ENCODE assay signal across 9 mouse cellular contexts in genomic region chr10:81427327-81427726, GRCm38 (mm10). TPM values are rescaled to one million over a fixed set of nuclear protein-coding genes. Genes with fewer than 3 reads are reported as not detected.
DNase-seq lines count a peak whose midpoint lies in the region; ATAC-seq and TF ChIP-seq lines count a peak whose summit lies in the region.
"Had no signal": no experiment of that assay in that cellular context is flagged by ENCODE, and none has a peak within 500 bp of the region (broad histone marks: within the 10 kb centered on the region; RNA-seq: fewer than 3 reads in every experiment).

No protein-coding gene starts in this region.

- H3K4me3 ChIP-seq in megakaryocyte, embryonic 14.5 days (replicated peaks), result peak overlapping the region; percentile 93
- peak overlapping the region; percentile 41 for H3K4me3 ChIP-seq in hindbrain, embryonic 16.5 days (ENCODE audit: low read length)
- H3K4me3 ChIP-seq in myocyte, result peak overlapping the region; percentile 91

- no peaks in the 10 kb centered on the region for H3K36me3 ChIP-seq in megakaryocyte, embryonic 14.5 days (replicated peaks; ENCODE audit: low read length)
- no peaks in the 10 kb centered on the region for H3K36me3 ChIP-seq in hindbrain, embryonic 16.5 days (ENCODE audit: control insufficient read depth, insufficient read depth, low read length)
- no peaks in the 10 kb centered on the region for H3K36me3 ChIP-seq in myocyte (ENCODE audit: control insufficient read depth, insufficient read depth)

- no peak for ATAC-seq in megakaryocyte, adult 5-6 weeks (ENCODE audit: poor library complexity, severe bottlenecking)
- ATAC-seq in hindbrain, embryonic 16.5 days, result no peak
- no peak for ATAC-seq in frontal cortex, adult (ENCODE audit: low TSS enrichment)

- no peaks in the 10 kb centered on the region for H3K9me3 ChIP-seq in megakaryocyte, embryonic 14.5 days
- H3K9me3 ChIP-seq in hindbrain, embryonic 16.5 days (ENCODE audit: control insufficient read depth, low read length), result no peaks in the 10 kb centered on the region; the same call in 1 of the 2 replicates

- peak overlapping the region; percentile 57 for H3K4me2 ChIP-seq in hindbrain, embryonic 16.5 days (ENCODE audit: low read length)
- H3K4me2 ChIP-seq in myocyte (ENCODE audit: low read depth), result peak overlapping the region; percentile 86

- peak overlapping the region; percentile 43 for H3ac ChIP-seq in myocyte (ENCODE audit: control insufficient read depth, insufficient read length)

- no peak for TF ChIP-seq POLR2A in myocyte (IDR thresholded peaks at IDR 0.05; ENCODE audit: insufficient read length, low read depth)

- H3K4me1 ChIP-seq in megakaryocyte, embryonic 14.5 days, result peaks cover 85% of the 10 kb centered on the region
- peaks cover 43% of the 10 kb centered on the region for H3K4me1 ChIP-seq in hindbrain, embryonic 16.5 days (ENCODE audit: control insufficient read depth, insufficient read depth, low read depth, low read length)

- H3K27ac ChIP-seq in hindbrain, embryonic 16.5 days (ENCODE audit: low read depth, low read length), result no peak overlapping the region

- H3K27me3 ChIP-seq in megakaryocyte, embryonic 14.5 days (replicated peaks), result peaks cover 18% of the 10 kb centered on the region
- H3K27me3 ChIP-seq in hindbrain, embryonic 16.5 days (replicated peaks; ENCODE audit: control insufficient read depth, insufficient read depth, low read length), result peaks cover 12% of the 10 kb centered on the region
- H3K27me3 ChIP-seq in myocyte (ENCODE audit: control insufficient read depth, insufficient read depth, insufficient read length), result no peaks in the 10 kb centered on the region

- H3K79me2 ChIP-seq in myocyte (ENCODE audit: control insufficient read depth, insufficient read depth), result peaks cover 65% of the 10 kb centered on the region

- intact Hi-C loops in gastrocnemius, postnatal 14 days (cut with DNase I; ENCODE audit: low total_unique reads), result no loop called here

- WGBS in hindbrain, embryonic 16.5 days, result 27% methylated on average over 3 of the region's 3 CpGs

- DNase-seq in gastrocnemius, postnatal 14 days, result peak; percentile 6
- DNase-seq in gastrocnemius, adult 18-20 months (ENCODE audit: low spot score), result no peak
- no peak for DNase-seq in adrenal gland, adult 18-20 months (ENCODE audit: low spot score in 2 of 2)

- peak overlapping the region; percentile 56 for H3K9ac ChIP-seq in hindbrain, embryonic 16.5 days (ENCODE audit: low read depth, low read length)

TF ChIP-seq in myocyte, 11 proteins besides CTCF, POLR2A, EP300 and RAD21:
- TF ChIP-seq E2F4 (IDR thresholded peaks at IDR 0.05; ENCODE audit: insufficient read depth) (no peak), REST (IDR thresholded peaks at IDR 0.05; ENCODE audit: insufficient read depth, insufficient read length) (no peak), MYOD1 (IDR thresholded peaks at IDR 0.05; ENCODE audit: control insufficient read depth in 1 of 3, insufficient read length in 2 of 3, low read depth in 2 of 3) (no peak), TCF12 (IDR thresholded peaks at IDR 0.05; ENCODE audit: insufficient read depth, poor library complexity, severe bottlenecking) (no peak), TCF3 (IDR thresholded peaks at IDR 0.05; ENCODE audit: insufficient read length, low read depth) (no peak), MYOG (IDR thresholded peaks at IDR 0.05; ENCODE audit: control insufficient read depth in 1 of 3, insufficient read depth in 1 of 3, insufficient read length in 2 of 3, low read depth in 2 of 3) (no peak), CEBPB (IDR thresholded peaks at IDR 0.05; ENCODE audit: insufficient read depth, poor library complexity, severe bottlenecking) (no peak), USF1 (IDR thresholded peaks at IDR 0.05; ENCODE audit: low read depth) (no peak), MAX (IDR thresholded peaks at IDR 0.05; ENCODE audit: low read depth) (no peak), SRF (IDR thresholded peaks at IDR 0.05; ENCODE audit: control insufficient read depth, insufficient read length, low read depth) (no peak), POLR2AphosphoS2 (IDR thresholded peaks at IDR 0.05; ENCODE audit: insufficient read length, low read depth) (no peak)

RNA-seq across cellular contexts. Expression of gene Nfic, which starts 28.1 kb away (rescaled TPM):
- 100 to 1,000 TPM; 262 to 320 TPM for total RNA-seq in gastrocnemius, postnatal 14 days (2021)
- total RNA-seq in gastrocnemius, adult 18-20 months (2021), result 100 to 1,000 TPM; 232 to 244 TPM
- polyA plus RNA-seq in megakaryocyte, embryonic 14.5 days (2012; ENCODE audit: insufficient read depth, low replicate concordance), result 184 and 257 TPM in 2 replicates
- 51.4 and 54.5 TPM in 2 replicates for total RNA-seq in megakaryocyte, adult 5-6 weeks (2015)
- 6.2 and 8.6 TPM in 2 replicates for total RNA-seq in megakaryocyte, adult 5-6 weeks (2017)
- 24.5 and 34.5 TPM in 2 replicates for polyA plus RNA-seq in hindbrain, embryonic 16.5 days (2015; fragmentation: Nextera tagmentation; extraction: Ambion mirVana)
- 115 TPM for polyA plus RNA-seq in myocyte (2012; fragmentation: generic; extraction: Trizol)
- 10 to 100 TPM; 69.1 to 78.7 TPM for total RNA-seq in adrenal gland, adult 18-20 months (2021)

RNA-seq across cellular contexts. Expression of gene Smim24, which starts 34.5 kb away (rescaled TPM):
- under 1 TPM; 0.45 to 0.91 TPM for total RNA-seq in gastrocnemius, postnatal 14 days (2021)
- not detected for total RNA-seq in gastrocnemius, adult 18-20 months (2021)
- polyA plus RNA-seq in megakaryocyte, embryonic 14.5 days (2012; ENCODE audit: insufficient read depth, low replicate concordance), result 4.4 TPM in 1 of 2 replicates, not detected in the other
- 30.6 and 34.0 TPM in 2 replicates for total RNA-seq in megakaryocyte, adult 5-6 weeks (2015)
- 6.5 and 11.5 TPM in 2 replicates for total RNA-seq in megakaryocyte, adult 5-6 weeks (2017)
- 1.6 and 2.3 TPM in 2 replicates for polyA plus RNA-seq in hindbrain, embryonic 16.5 days (2015; fragmentation: Nextera tagmentation; extraction: Ambion mirVana)
- polyA plus RNA-seq in myocyte (2012; fragmentation: generic; extraction: Trizol), result 0.30 TPM
- 1 to 10 TPM; 1.1 to 1.2 TPM for total RNA-seq in adrenal gland, adult 18-20 months (2021)

RNA-seq across cellular contexts. Expression of gene Gm48552, which starts 38.5 kb away (rescaled TPM):
- total RNA-seq in gastrocnemius, postnatal 14 days (2021), result under 1 TPM in 1 of 2 experiments, not detected in 1; 0.80 TPM
- under 1 TPM in 1 of 2 experiments, not detected in 1; 0.34 TPM for total RNA-seq in gastrocnemius, adult 18-20 months (2021)
- polyA plus RNA-seq in megakaryocyte, embryonic 14.5 days (2012; ENCODE audit: insufficient read depth, low replicate concordance), result 8.4 TPM in 1 of 2 replicates, not detected in the other
- total RNA-seq in megakaryocyte, adult 5-6 weeks (2015), result not detected in 2 replicates
- total RNA-seq in megakaryocyte, adult 5-6 weeks (2017), result 0.26 and 1.4 TPM in 2 replicates
- 1.5 and 2.2 TPM in 2 replicates for polyA plus RNA-seq in hindbrain, embryonic 16.5 days (2015; fragmentation: Nextera tagmentation; extraction: Ambion mirVana)
- 0.73 TPM for polyA plus RNA-seq in myocyte (2012; fragmentation: generic; extraction: Trizol)
- total RNA-seq in adrenal gland, adult 18-20 months (2021), result 1 to 10 TPM; 1.4 to 2.6 TPM
- total RNA-seq: neutrophil, adult 5-6 weeks had no signal

RNA-seq across cellular contexts. Expression of gene Gm48551, which starts 43.1 kb away (rescaled TPM):
- total RNA-seq in gastrocnemius, postnatal 14 days (2021), result under 1 TPM; 0.41 to 0.47 TPM
- total RNA-seq in gastrocnemius, adult 18-20 months (2021), result under 1 TPM; 0.57 to 0.97 TPM
- 0.89 TPM in 1 of 2 replicates, not detected in the other for polyA plus RNA-seq in megakaryocyte, embryonic 14.5 days (2012; ENCODE audit: insufficient read depth, low replicate concordance)
- total RNA-seq in megakaryocyte, adult 5-6 weeks (2015), result 0.83 and 2.9 TPM in 2 replicates
- 0.33 TPM in 1 of 2 replicates, not detected in the other for total RNA-seq in megakaryocyte, adult 5-6 weeks (2017)
- 7.9 and 9.4 TPM in 2 replicates for polyA plus RNA-seq in hindbrain, embryonic 16.5 days (2015; fragmentation: Nextera tagmentation; extraction: Ambion mirVana)
- polyA plus RNA-seq in myocyte (2012; fragmentation: generic; extraction: Trizol), result 1.7 TPM
- total RNA-seq in adrenal gland, adult 18-20 months (2021), result 1 to 10 TPM; 1.5 to 1.9 TPM

RNA-seq across cellular contexts. Expression of gene Dohh, which starts 43.1 kb away (rescaled TPM):
- 10 to 100 TPM; 38.6 to 39.8 TPM for total RNA-seq in gastrocnemius, postnatal 14 days (2021)
- total RNA-seq in gastrocnemius, adult 18-20 months (2021), result 10 to 100 TPM; 41.1 to 44.1 TPM
- polyA plus RNA-seq in megakaryocyte, embryonic 14.5 days (2012; ENCODE audit: insufficient read depth, low replicate concordance), result 80.4 and 114 TPM in 2 replicates
- total RNA-seq in megakaryocyte, adult 5-6 weeks (2015), result 5.4 and 5.7 TPM in 2 replicates
- total RNA-seq in megakaryocyte, adult 5-6 weeks (2017), result 21.9 and 42.4 TPM in 2 replicates
- polyA plus RNA-seq in hindbrain, embryonic 16.5 days (2015; fragmentation: Nextera tagmentation; extraction: Ambion mirVana), result 99.8 and 108 TPM in 2 replicates
- polyA plus RNA-seq in myocyte (2012; fragmentation: generic; extraction: Trizol), result 103 TPM
- total RNA-seq in adrenal gland, adult 18-20 months (2021), result 10 to 100 TPM; 49.1 to 50.5 TPM

Comparison
In these comparisons a context has a peak if more than half of its experiments do, and no peak if none do; other contexts are left out.
1. H3K4me3 ChIP-seq: peak in every context shown above with its lines; median percentile 93 in megakaryocyte, embryonic 14.5 days; 91 in myocyte; 41 in hindbrain, embryonic 16.5 days.